In genomic region chr4:136285348-136285810, GRCm38 (mm10) we compare ENCODE assay signal across 8 mouse cellular contexts. TPM values are rescaled to one million over a fixed set of nuclear protein-coding genes. Genes with fewer than 3 reads are reported as not detected.
DNase-seq lines count a peak whose midpoint lies in the region; ATAC-seq and TF ChIP-seq lines count a peak whose summit lies in the region.

No protein-coding gene starts in this region.

- WGBS in embryonic facial prominence, embryonic 13.5 days = under 1% methylated on average over 25 of the region's 25 CpGs
- WGBS in heart, adult 2 months = under 1% methylated on average over 25 of the region's 25 CpGs
- WGBS in limb, embryonic 13.5 days = 0% methylated on average over 25 of the region's 25 CpGs
- under 1% methylated on average over 25 of the region's 25 CpGs for WGBS in midbrain, embryonic 16.5 days

- H3K4me2 ChIP-seq in embryonic facial prominence, embryonic 13.5 days = peak overlapping the region; percentile 91
- peak overlapping the region; percentile 95 for H3K4me2 ChIP-seq in limb, embryonic 13.5 days (replicated peaks)
- peak overlapping the region; percentile 65 for H3K4me2 ChIP-seq in midbrain, embryonic 16.5 days (ENCODE audit: low read length)

- peaks cover 17% of the 10 kb centered on the region for H3K27me3 ChIP-seq in embryonic facial prominence, embryonic 13.5 days
- no peaks in the 10 kb centered on the region for H3K27me3 ChIP-seq in heart, adult 2 months (ENCODE audit: control insufficient read depth, insufficient read depth, low read length)
- H3K27me3 ChIP-seq in limb, embryonic 13.5 days = peaks cover 19% of the 10 kb centered on the region
- H3K27me3 ChIP-seq in midbrain, embryonic 16.5 days (ENCODE audit: control insufficient read depth, insufficient read depth, low read depth, low read length) = no peaks in the 10 kb centered on the region

- peaks cover 38% of the 10 kb centered on the region for H3K4me1 ChIP-seq in embryonic facial prominence, embryonic 13.5 days
- peaks cover 11% of the 10 kb centered on the region for H3K4me1 ChIP-seq in heart, adult 2 months (ENCODE audit: control insufficient read depth, insufficient read depth, low read length)
- H3K4me1 ChIP-seq in limb, embryonic 13.5 days = peaks cover 44% of the 10 kb centered on the region
- peaks cover 33% of the 10 kb centered on the region for H3K4me1 ChIP-seq in midbrain, embryonic 16.5 days (ENCODE audit: control insufficient read depth, insufficient read depth, low read length)

- no peaks in the 10 kb centered on the region for H3K79me2 ChIP-seq in heart, adult 2 months (replicated peaks; ENCODE audit: control insufficient read depth, insufficient read depth, low read length)

- peak; percentile 90 for DNase-seq in 3134 (ENCODE audit: extremely low read depth, insufficient read length, low spot score)
- peak; percentile 96 for DNase-seq in adrenal gland, postnatal 36 days
- peak; percentile 92 to 97 for DNase-seq in heart, adult 2 months
- DNase-seq in kidney, adult 8-10 months = peak; percentile 96 to 97
- DNase-seq in spleen, postnatal 10 days (ENCODE audit: low spot score in 2 of 2) = peak; percentile 85 to 93

- peak overlapping the region; percentile 75 for H3K4me3 ChIP-seq in embryonic facial prominence, embryonic 13.5 days
- H3K4me3 ChIP-seq in heart, adult 2 months = peak overlapping the region; percentile 80
- peak overlapping the region; percentile 76 for H3K4me3 ChIP-seq in limb, embryonic 13.5 days
- peak overlapping the region; percentile 60 for H3K4me3 ChIP-seq in midbrain, embryonic 16.5 days (ENCODE audit: low read depth, low read length)

- TF ChIP-seq EP300 in heart, adult 2 months (IDR thresholded peaks at IDR 0.05; ENCODE audit: insufficient read depth, low read depth, low read length) = no peak

- peaks cover 34% of the 10 kb centered on the region for H3K36me3 ChIP-seq in embryonic facial prominence, embryonic 13.5 days
- H3K36me3 ChIP-seq in heart, adult 2 months (ENCODE audit: control insufficient read depth, insufficient read depth, low read length) = peaks cover 6% of the 10 kb centered on the region
- H3K36me3 ChIP-seq in limb, embryonic 13.5 days = peaks cover 35% of the 10 kb centered on the region
- H3K36me3 ChIP-seq in midbrain, embryonic 16.5 days (ENCODE audit: control insufficient read depth, insufficient read depth, low read length) = peaks cover 14% of the 10 kb centered on the region

- H3K9me3 ChIP-seq in embryonic facial prominence, embryonic 13.5 days = no peaks in the 10 kb centered on the region
- H3K9me3 ChIP-seq in limb, embryonic 13.5 days = 0 out of 2 replicates have a peak, but pooled peaks cover 3% of the 10 kb centered on the region
- no peaks in the 10 kb centered on the region; the same call in 1 of the 2 replicates for H3K9me3 ChIP-seq in midbrain, embryonic 16.5 days (replicated peaks; ENCODE audit: control insufficient read depth, low read length, poor library complexity, severe bottlenecking)

- peak; percentile 94 for ATAC-seq in embryonic facial prominence, embryonic 13.5 days (ENCODE audit: insufficient number of reproducible peaks, insufficient read depth, low FRiP score, low TSS enrichment, low read depth)
- peak; percentile 92 for ATAC-seq in limb, embryonic 13.5 days (ENCODE audit: low FRiP score, low read depth)
- peak; percentile 95 for ATAC-seq in midbrain, embryonic 16.5 days

- TF ChIP-seq POLR2A in heart, adult 2 months (IDR thresholded peaks at IDR 0.05; ENCODE audit: insufficient read depth, low read depth, low read length) = peak; percentile 85; the same call in 1 of the 2 replicates

- TF ChIP-seq CTCF in heart, adult 2 months (IDR thresholded peaks at IDR 0.05) = no peak

- intact Hi-C loops in heart, adult 2 months (cut with DNase I) = loop anchor here (1.0 to 10.0 kb wide), 4 partner anchors 25 to 1361 kb away; partner anchors contain the start of genes 6030445D17Rik, Hnrnpr, Luzp1 and Rsrp1

- peak overlapping the region; percentile 81 for H3K9ac ChIP-seq in embryonic facial prominence, embryonic 13.5 days
- peak overlapping the region; percentile 70 for H3K9ac ChIP-seq in heart, adult 2 months (ENCODE audit: low read depth, low read length)
- peak overlapping the region; percentile 83 for H3K9ac ChIP-seq in limb, embryonic 13.5 days
- peak overlapping the region; percentile 69 for H3K9ac ChIP-seq in midbrain, embryonic 16.5 days (ENCODE audit: low read depth, low read length)

- H3K27ac ChIP-seq in embryonic facial prominence, embryonic 13.5 days = peak overlapping the region; percentile 94
- peak overlapping the region; percentile 89 for H3K27ac ChIP-seq in heart, adult 2 months
- peak overlapping the region; percentile 84 for H3K27ac ChIP-seq in limb, embryonic 13.5 days
- peak overlapping the region; percentile 94 for H3K27ac ChIP-seq in midbrain, embryonic 16.5 days (ENCODE audit: low read length)

RNA-seq across cellular contexts. Expression of gene Zfp46, which starts 0.9 kb away (rescaled TPM):
- total RNA-seq in adrenal gland, postnatal 36 days (2021) = 10 to 100 TPM; 17.0 to 21.4 TPM
- 25.2 and 30.5 TPM in 2 replicates for polyA plus RNA-seq in embryonic facial prominence, embryonic 13.5 days (2015; fragmentation: Nextera tagmentation; extraction: Ambion mirVana)
- 10 to 100 TPM; 33.7 to 39.6 TPM for total RNA-seq in heart, adult 2 months (2021)
- polyA plus RNA-seq in heart, adult 2 months (2012; rRNA removed) = 32.1 and 49.6 TPM in 2 replicates
- 24.3 and 28.4 TPM in 2 replicates for polyA plus RNA-seq in limb, embryonic 13.5 days (2015; fragmentation: Nextera tagmentation; extraction: Ambion mirVana)
- polyA plus RNA-seq in midbrain, embryonic 16.5 days (2015; fragmentation: Nextera tagmentation; extraction: Ambion mirVana) = 42.8 and 43.3 TPM in 2 replicates

RNA-seq across cellular contexts. Expression of gene Hnrnpr, which starts 25.4 kb away (rescaled TPM):
- 10 to 100 TPM; 73.9 to 81.7 TPM for total RNA-seq in adrenal gland, postnatal 36 days (2021)
- 256 and 263 TPM in 2 replicates for polyA plus RNA-seq in embryonic facial prominence, embryonic 13.5 days (2015; fragmentation: Nextera tagmentation; extraction: Ambion mirVana)
- 10 to 100 TPM; 43.9 to 44.8 TPM for total RNA-seq in heart, adult 2 months (2021)
- 10.7 and 18.3 TPM in 2 replicates for polyA plus RNA-seq in heart, adult 2 months (2012; rRNA removed)
- polyA plus RNA-seq in limb, embryonic 13.5 days (2015; fragmentation: Nextera tagmentation; extraction: Ambion mirVana) = 262 and 263 TPM in 2 replicates
- 194 and 206 TPM in 2 replicates for polyA plus RNA-seq in midbrain, embryonic 16.5 days (2015; fragmentation: Nextera tagmentation; extraction: Ambion mirVana)

RNA-seq across cellular contexts. Expression of gene Tcea3, which starts 37.9 kb away (rescaled TPM):
- total RNA-seq in adrenal gland, postnatal 36 days (2021) = 1 to 10 TPM; 2.7 to 2.8 TPM
- 3.6 and 7.3 TPM in 2 replicates for polyA plus RNA-seq in embryonic facial prominence, embryonic 13.5 days (2015; fragmentation: Nextera tagmentation; extraction: Ambion mirVana)
- total RNA-seq in heart, adult 2 months (2021) = 100 to 1,000 TPM; 112 to 138 TPM
- polyA plus RNA-seq in heart, adult 2 months (2012; rRNA removed) = 46.9 and 48.7 TPM in 2 replicates
- 8.1 and 9.0 TPM in 2 replicates for polyA plus RNA-seq in limb, embryonic 13.5 days (2015; fragmentation: Nextera tagmentation; extraction: Ambion mirVana)
- polyA plus RNA-seq in midbrain, embryonic 16.5 days (2015; fragmentation: Nextera tagmentation; extraction: Ambion mirVana) = 0.67 and 1.2 TPM in 2 replicates

Comparison
In these comparisons a context has a peak if more than half of its experiments do, and no peak if none do; other contexts are left out.
1. Peak in every context shown above with its lines: DNase-seq, ATAC-seq, H3K4me3 ChIP-seq and H3K27ac ChIP-seq.
2. RNA of gene Hnrnpr, which starts 25.4 kb away (polyA plus RNA-seq): 262 to 263 TPM in limb, embryonic 13.5 days, 256 to 263 TPM in embryonic facial prominence, embryonic 13.5 days and 194 to 206 TPM in midbrain, embryonic 16.5 days; 10.7 to 18.3 TPM in heart, adult 2 months; every median in the first group is over 10 times any median in the second.